Mouse (Mus musculus) midbrain, postnatal 0 days (tissue): ENCODE measurements around the gene Tfr2. TPM values are rescaled to one million over a fixed set of nuclear protein-coding genes. Genes with fewer than 3 reads are reported as not detected.

Source experiments
- ATAC-seq: fragments of 200-750 bp; cut with Nextera tagmentation; 2 replicates; pipeline ENCODE4 v1.8.0; 2017; ENCODE audit warnings: moderate number of reproducible peaks, mild to moderate bottlenecking, moderate TSS enrichment, moderate library complexity; ENCODE audit not compliant: low FRiP score
- DNase-seq: peaks from one replicate; pipeline ENCODE4 v3.0.0-alpha.2; 2015; ENCODE audit warnings: low spot score
- H3K27ac ChIP-seq: fragments of 300-500 bp; sonication (generic); 2 replicates; pipeline ENCODE4 v1.5.1; 2014; ENCODE audit warnings: low read depth, mild to moderate bottlenecking, low read length, mixed read lengths
- H3K27me3 ChIP-seq: fragments of 300-500 bp; sonication (generic); 2 replicates; pipeline ENCODE4 v1.6.1; 2014; ENCODE audit warnings: low read length, control low read depth, mixed read lengths; ENCODE audit not compliant: insufficient read depth
- H3K36me3 ChIP-seq: fragments of 300-500 bp; sonication (generic); 2 replicates; pipeline ENCODE4 v1.6.1; 2014; ENCODE audit warnings: low read length, control low read depth, mixed read lengths; ENCODE audit not compliant: insufficient read depth
- H3K4me1 ChIP-seq: fragments of 300-500 bp; sonication (generic); 2 replicates; pipeline ENCODE4 v1.6.1; 2014; ENCODE audit warnings: mild to moderate bottlenecking, control low read depth, antibody characterized with exemption, low read length, mixed read lengths; ENCODE audit not compliant: insufficient read depth
- H3K4me2 ChIP-seq: fragments of 300-500 bp; sonication (generic); 2 replicates; pipeline ENCODE4 v1.6.1; 2014; ENCODE audit warnings: low read depth, mild to moderate bottlenecking, low read length, mixed read lengths; ENCODE audit not compliant: poor library complexity, severe bottlenecking
- H3K4me3 ChIP-seq: fragments of 300-500 bp; sonication (generic); 2 replicates; pipeline ENCODE4 v1.5.1; 2014; ENCODE audit warnings: low read depth, mild to moderate bottlenecking, low read length, moderate library complexity
- H3K9ac ChIP-seq: fragments of 300-500 bp; sonication (generic); replicated peaks from 2 replicates; pipeline ENCODE4 v1.6.1; 2014; ENCODE audit warnings: mild to moderate bottlenecking, low read length, moderate library complexity, mixed read lengths; ENCODE audit not compliant: poor library complexity, severe bottlenecking
- H3K9me3 ChIP-seq: fragments of 300-500 bp; sonication (generic); 2 replicates; pipeline ENCODE4 v1.6.1; 2016; ENCODE audit warnings: low read length, control low read depth
- CTCF ChIP-seq: IDR thresholded peaks from 2 replicates; pipeline ENCODE4 v1.5.1; 2016; ENCODE audit warnings: antibody characterized with exemption, mild to moderate bottlenecking
- WGBS: fragments of 180-500 bp; shearing (Covaris S2); extraction: QIAGEN DNeasy Blood & Tissue Kit; methylation state at CpG from one replicate; pipeline ENCODE4 v1.1.7; 2014; 5-methylcytosine and 5-hydroxymethylcytosine counted together
- polyA plus RNA-seq: library from polyadenylated mRNA; unstranded; fragments of >200 nt; fragmentation: Nextera tagmentation; extraction: Ambion mirVana; gene quantifications from 2 replicates; pipeline ENCODE4 v1.2.1, GENCODE M21; 2015
- total RNA-seq: library from RNA; depleted of rRNA; stranded (reverse); fragments of >200 nt; gene quantifications from 2 replicates; pipeline ENCODE4 v1.2.3, GENCODE M21; 2014

The Tfr2 gene
- total and polyA plus RNA-seq, 2 experiments from 2014 or later: 21.7 to 29.6 TPM

DNA sequence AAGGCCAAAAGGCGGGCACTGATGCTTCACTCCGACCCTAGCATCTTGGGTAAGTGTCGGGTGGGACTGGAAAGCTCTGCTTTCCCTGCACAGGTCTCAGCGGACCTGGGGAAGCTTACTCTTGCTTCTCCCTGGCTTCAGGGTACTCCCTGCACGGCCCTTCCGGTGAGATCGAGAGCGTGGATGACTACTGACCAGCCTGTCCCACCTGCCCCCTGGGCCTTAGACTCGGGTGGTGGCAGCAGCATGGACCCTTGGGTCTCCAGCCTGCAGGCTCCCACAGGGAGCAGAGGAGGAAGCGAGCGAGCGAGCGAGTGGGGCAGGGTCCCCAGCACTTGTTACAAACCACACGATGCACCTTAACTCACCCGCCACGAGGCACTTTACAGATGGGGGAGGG, 44.1 kb upstream of the Tfr2 start:
- no peak for TF ChIP-seq CTCF
- DNase-seq (no peak), ATAC-seq (no peak)
- H3K36me3 ChIP-seq: peaks cover 88% of the 10 kb centered on the region
- peak overlapping the region; percentile 62; the same call in 1 of the 2 replicates for H3K27ac ChIP-seq
- H3K4me2 ChIP-seq: no peak overlapping the region
- H3K4me3 ChIP-seq: no peak overlapping the region
- no peak overlapping the region for H3K9ac ChIP-seq
- no peaks in the 10 kb centered on the region for H3K27me3 ChIP-seq
- H3K4me1 ChIP-seq: no peaks in the 10 kb centered on the region; the same call in 1 of the 2 replicates
- 67% methylated on average over 16 of the region's 16 CpGs for WGBS
- no peaks in the 10 kb centered on the region for H3K9me3 ChIP-seq

DNA sequence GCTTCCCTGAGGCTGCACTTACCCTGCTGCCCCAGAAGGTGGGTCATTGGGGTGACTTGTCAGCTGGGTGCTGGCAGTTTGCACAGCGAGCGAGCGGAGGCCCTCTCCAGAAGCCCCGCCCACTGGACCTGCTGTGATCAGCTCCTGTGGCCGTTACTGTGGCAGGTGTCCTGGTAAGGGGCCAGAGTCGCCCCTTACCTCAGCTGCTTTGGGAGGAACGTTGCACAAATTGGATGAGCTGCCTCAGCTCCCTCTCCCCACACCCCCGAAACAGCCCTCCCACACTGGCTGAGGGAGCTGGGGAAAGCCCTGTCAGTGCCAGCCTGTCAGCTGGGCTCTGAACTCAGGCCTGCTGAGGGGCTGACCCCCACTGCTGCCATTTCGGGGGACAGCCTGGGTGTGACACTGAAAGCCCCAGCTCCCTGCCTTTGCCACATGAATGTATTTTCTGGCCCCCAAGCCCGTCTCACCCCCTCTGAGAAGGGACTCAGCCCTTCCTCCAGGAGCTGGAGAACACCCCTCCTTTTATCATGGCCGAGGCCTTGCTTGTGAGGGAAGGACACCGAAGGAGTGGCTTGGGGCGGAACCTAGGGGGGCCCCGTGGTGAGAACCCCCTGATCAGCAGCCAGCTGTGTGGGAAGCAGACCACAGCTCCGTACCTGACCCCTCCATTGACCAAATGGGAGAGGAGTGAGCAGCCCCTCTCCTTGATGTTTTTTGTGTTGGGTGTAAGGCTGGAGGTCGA, 43.3 kb upstream of the Tfr2 start:
- ATAC-seq: no peak
- WGBS: 32% methylated on average over 16 of the region's 16 CpGs
- no peaks in the 10 kb centered on the region for H3K27me3 ChIP-seq
- H3K36me3 ChIP-seq: peaks cover 79% of the 10 kb centered on the region
- no peak overlapping the region; the same call in 1 of the 2 replicates for H3K9ac ChIP-seq
- no peak overlapping the region for H3K4me2 ChIP-seq
- TF ChIP-seq CTCF: 0 out of 2 replicates have a peak, but pooled peaks have one; percentile 13
- H3K9me3 ChIP-seq: no peaks in the 10 kb centered on the region
- H3K27ac ChIP-seq: peak overlapping the region; percentile 62; the same call in 1 of the 2 replicates
- no peak overlapping the region for H3K4me3 ChIP-seq
- DNase-seq: peak; percentile 61
- no peaks in the 10 kb centered on the region; the same call in 1 of the 2 replicates for H3K4me1 ChIP-seq

DNA sequence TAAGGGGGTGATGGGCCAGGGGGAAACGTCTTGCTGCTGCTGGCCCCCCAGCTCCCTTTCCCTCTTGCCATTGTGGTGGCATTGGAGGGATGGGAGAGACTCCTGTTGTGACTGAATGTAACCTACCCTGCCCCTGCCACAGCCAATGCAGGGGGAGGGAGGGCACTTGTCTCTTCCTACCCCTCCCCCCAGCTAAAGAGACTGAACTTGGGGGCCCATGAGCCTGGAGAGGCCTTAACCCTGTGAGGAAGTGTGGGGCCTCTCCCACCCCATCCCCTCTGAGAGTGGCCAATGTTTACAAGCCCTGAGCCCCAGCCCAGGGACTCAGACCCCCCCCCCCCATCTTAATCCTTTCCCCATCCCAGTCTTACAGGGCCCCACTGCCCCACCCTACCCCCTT, 42.2 kb upstream of the Tfr2 start:
- no peak for TF ChIP-seq CTCF
- Histone ChIP-seq H3K4me2 (no peak overlapping the region), H3K4me3 (no peak overlapping the region), H3K4me1 (no peaks in the 10 kb centered on the region; the same call in 1 of the 2 replicates), H3K9me3 (no peaks in the 10 kb centered on the region), H3K27ac (peak overlapping the region; percentile 43; the same call in 1 of the 2 replicates), H3K36me3 (peaks cover 69% of the 10 kb centered on the region), H3K27me3 (no peaks in the 10 kb centered on the region), H3K9ac (no peak overlapping the region)
- no peak for DNase-seq
- ATAC-seq: no peak
- WGBS: 23% methylated on average over 1 of the region's 1 CpGs

DNA sequence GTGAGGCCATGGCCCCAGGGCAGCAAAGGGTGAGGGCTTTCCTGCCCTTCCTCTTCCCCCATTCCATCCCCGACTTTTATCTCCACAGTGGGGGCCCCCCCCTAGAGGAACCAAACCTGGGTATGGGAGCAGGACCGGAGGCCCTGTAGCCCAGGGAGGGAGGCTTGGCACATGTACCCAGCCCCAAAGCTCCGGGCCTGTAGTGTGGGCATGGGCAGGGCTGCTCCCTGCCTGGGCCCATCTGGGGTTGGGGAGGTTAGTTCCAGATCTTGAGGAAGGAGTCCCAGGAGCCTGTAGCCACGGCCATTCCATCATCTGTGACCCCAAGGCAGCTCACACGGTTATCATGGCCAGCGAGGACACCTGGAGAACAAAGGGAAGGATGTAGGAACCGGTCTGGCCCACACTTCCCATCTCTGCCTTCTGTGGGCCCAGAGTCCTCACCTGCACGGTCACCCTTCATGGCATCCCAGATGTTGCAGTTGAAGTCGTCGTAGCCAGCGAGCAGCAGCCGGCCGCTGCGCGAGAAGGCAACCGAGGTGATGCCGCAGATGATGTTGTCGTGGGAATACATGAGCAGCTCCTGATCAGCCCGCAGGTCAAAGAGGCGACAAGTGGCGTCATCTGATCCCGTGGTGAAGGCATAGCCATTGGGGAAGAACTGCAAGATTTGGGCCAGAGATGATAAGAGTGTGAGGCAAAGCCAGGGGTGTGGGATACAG, 41.2 kb upstream of the Tfr2 start:
- H3K9ac ChIP-seq: no peak overlapping the region
- H3K36me3 ChIP-seq: peaks cover 59% of the 10 kb centered on the region
- H3K4me1 ChIP-seq: no peaks in the 10 kb centered on the region; the same call in 1 of the 2 replicates
- peak overlapping the region; percentile 43; the same call in 1 of the 2 replicates for H3K27ac ChIP-seq
- no peak overlapping the region for H3K4me3 ChIP-seq
- DNase-seq (no peak), ATAC-seq (no peak)
- TF ChIP-seq CTCF: no peak
- H3K27me3 ChIP-seq: no peaks in the 10 kb centered on the region
- no peak overlapping the region for H3K4me2 ChIP-seq
- 81% methylated on average over 22 of the region's 22 CpGs for WGBS
- H3K9me3 ChIP-seq: no peaks in the 10 kb centered on the region

DNA sequence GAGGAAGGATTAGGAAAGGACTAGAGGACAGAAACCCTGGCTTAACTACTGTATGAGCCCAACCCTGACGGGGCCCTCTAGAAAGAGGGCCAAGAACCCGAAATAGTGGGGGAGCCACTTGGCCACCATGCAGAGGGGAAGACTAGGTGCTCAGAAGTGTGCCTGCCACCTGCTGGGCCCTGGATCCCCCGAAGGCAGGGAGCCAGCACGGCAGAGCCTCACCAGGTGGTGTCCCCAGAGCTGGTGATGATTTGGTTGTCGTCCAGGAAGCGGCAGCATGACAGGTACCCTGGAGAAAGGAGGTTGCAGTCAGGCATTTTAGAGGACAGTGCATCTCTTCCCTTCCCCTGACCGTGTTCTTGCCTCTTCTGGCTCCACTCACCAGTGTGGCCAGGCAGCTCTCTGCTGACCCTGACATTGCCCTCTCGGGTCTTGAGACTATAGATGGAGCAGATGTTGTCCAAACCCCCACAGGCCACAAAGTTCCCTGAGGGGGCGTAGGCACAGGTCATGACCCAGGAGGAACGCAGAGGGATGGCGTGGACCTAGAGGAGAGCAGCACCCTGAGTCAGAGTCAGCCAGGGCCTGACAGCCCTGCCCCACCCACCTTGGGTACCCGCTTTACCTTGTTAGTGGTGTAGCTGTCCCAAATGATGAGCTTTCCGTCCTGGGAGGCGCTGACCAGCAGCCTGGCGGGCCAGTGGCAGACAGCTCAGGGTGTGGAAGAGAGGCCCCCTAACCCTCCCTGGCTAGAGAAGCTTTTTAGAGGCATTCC, 40.2 kb upstream of the Tfr2 start:
- peak overlapping the region; percentile 91; the same call in 1 of the 2 replicates for H3K4me2 ChIP-seq

More for the DNA sequence above, 40.2 kb upstream of the Tfr2 start:
- 65% methylated on average over 15 of the region's 15 CpGs for WGBS
- Histone ChIP-seq H3K9ac (peak overlapping the region; percentile 95; the same call in 1 of the 2 replicates), H3K4me1 (no peaks in the 10 kb centered on the region; the same call in 1 of the 2 replicates), H3K36me3 (peaks cover 49% of the 10 kb centered on the region), H3K4me3 (peak overlapping the region; percentile 83), H3K27me3 (no peaks in the 10 kb centered on the region), H3K27ac (peak overlapping the region; percentile 98), H3K9me3 (no peaks in the 10 kb centered on the region)
- TF ChIP-seq CTCF: no peak
- DNase-seq (no peak), ATAC-seq (no peak)
